Mouse (Mus musculus) midbrain, embryonic 16.5 days (tissue): ENCODE results near the gene Pah. TPM values are rescaled to one million over a fixed set of nuclear protein-coding genes. Genes with fewer than 3 reads are reported as not detected.

ENCODE experiments used
- ATAC-seq: fragments of 200-750 bp; cut with Nextera tagmentation; 2 replicates; pipeline ENCODE4 v1.8.0; 2017; ENCODE audit warnings: moderate TSS enrichment
- H3K27ac ChIP-seq: fragments of 300-500 bp; sonication (generic); 2 replicates; pipeline ENCODE4 v1.5.1; 2014; ENCODE audit warnings: mild to moderate bottlenecking, low read length, mixed read lengths
- H3K27me3 ChIP-seq: fragments of 300-500 bp; sonication (generic); 2 replicates; pipeline ENCODE4 v1.6.1; 2014; ENCODE audit warnings: low read depth, low read length, mixed read lengths; ENCODE audit not compliant: control insufficient read depth, insufficient read depth
- H3K36me3 ChIP-seq: fragments of 300-500 bp; sonication (generic); 2 replicates; pipeline ENCODE4 v1.6.1; 2014; ENCODE audit warnings: mild to moderate bottlenecking, low read length, moderate library complexity, mixed read lengths; ENCODE audit not compliant: control insufficient read depth, insufficient read depth
- H3K4me1 ChIP-seq: fragments of 300-500 bp; sonication (generic); 2 replicates; pipeline ENCODE4 v1.6.1; 2014; ENCODE audit warnings: mild to moderate bottlenecking, low read length, mixed read lengths; ENCODE audit not compliant: control insufficient read depth, insufficient read depth
- H3K4me2 ChIP-seq: fragments of 300-500 bp; sonication (generic); 2 replicates; pipeline ENCODE4 v1.6.1; 2014; ENCODE audit warnings: mild to moderate bottlenecking, low read length, mixed read lengths
- H3K4me3 ChIP-seq: fragments of 300-500 bp; sonication (generic); 2 replicates; pipeline ENCODE4 v1.5.1; 2014; ENCODE audit warnings: low read depth, mild to moderate bottlenecking, low read length, moderate library complexity, mixed read lengths
- H3K9ac ChIP-seq: fragments of 300-500 bp; sonication (generic); 2 replicates; pipeline ENCODE4 v1.6.1; 2014; ENCODE audit warnings: low read depth, low read length, mixed read lengths
- H3K9me3 ChIP-seq: fragments of 300-500 bp; sonication (generic); replicated peaks from 2 replicates; pipeline ENCODE4 v1.6.1; 2014; ENCODE audit warnings: mild to moderate bottlenecking, low read length, mixed read lengths; ENCODE audit not compliant: control insufficient read depth, poor library complexity, severe bottlenecking
- WGBS: fragments of 180-500 bp; shearing (Covaris S2); extraction: QIAGEN DNeasy Blood & Tissue Kit; methylation state at CpG from one replicate; pipeline ENCODE4 v1.1.7; 2014; 5-methylcytosine and 5-hydroxymethylcytosine counted together
- polyA plus RNA-seq: library from polyadenylated mRNA; unstranded; fragments of >200 nt; fragmentation: Nextera tagmentation; extraction: Ambion mirVana; gene quantifications from 2 replicates; pipeline ENCODE4 v1.2.1, GENCODE M21; 2015

Pah gene
- polyA plus RNA-seq, 1 experiment from 2014 or later, result 0.16 TPM

DNA sequence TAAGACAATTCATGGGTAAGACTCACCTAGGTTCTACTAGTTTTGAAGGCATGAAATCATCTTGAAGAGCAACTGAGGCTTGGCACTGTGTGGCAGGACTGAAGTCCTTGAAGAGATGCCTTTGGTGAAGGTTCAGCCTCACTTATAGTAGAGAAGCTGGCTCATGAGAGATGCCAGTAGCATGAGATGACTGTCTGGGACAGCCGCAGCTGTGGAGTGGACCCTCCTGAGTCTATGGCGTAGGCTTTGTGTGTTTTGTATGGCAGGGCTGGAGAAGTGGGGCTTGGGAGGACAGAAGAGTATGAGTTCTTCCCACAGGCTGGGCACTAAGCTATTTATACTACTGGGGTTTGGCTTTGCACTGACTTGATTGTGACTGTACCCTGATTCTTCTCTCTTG, 24.5 kb upstream of the Pah start:
- 97% methylated on average over 2 of the region's 2 CpGs for WGBS
- H3K4me3 ChIP-seq, result no peak overlapping the region
- no peaks in the 10 kb centered on the region for H3K36me3 ChIP-seq
- no peak overlapping the region for H3K9ac ChIP-seq
- no peaks in the 10 kb centered on the region; the same call in 1 of the 2 replicates for H3K27me3 ChIP-seq
- H3K4me1 ChIP-seq, result peaks cover 32% of the 10 kb centered on the region
- H3K27ac ChIP-seq, result no peak overlapping the region
- ATAC-seq, result no peak
- no peak overlapping the region for H3K4me2 ChIP-seq
- H3K9me3 ChIP-seq, result no peaks in the 10 kb centered on the region; the same call in 1 of the 2 replicates

DNA sequence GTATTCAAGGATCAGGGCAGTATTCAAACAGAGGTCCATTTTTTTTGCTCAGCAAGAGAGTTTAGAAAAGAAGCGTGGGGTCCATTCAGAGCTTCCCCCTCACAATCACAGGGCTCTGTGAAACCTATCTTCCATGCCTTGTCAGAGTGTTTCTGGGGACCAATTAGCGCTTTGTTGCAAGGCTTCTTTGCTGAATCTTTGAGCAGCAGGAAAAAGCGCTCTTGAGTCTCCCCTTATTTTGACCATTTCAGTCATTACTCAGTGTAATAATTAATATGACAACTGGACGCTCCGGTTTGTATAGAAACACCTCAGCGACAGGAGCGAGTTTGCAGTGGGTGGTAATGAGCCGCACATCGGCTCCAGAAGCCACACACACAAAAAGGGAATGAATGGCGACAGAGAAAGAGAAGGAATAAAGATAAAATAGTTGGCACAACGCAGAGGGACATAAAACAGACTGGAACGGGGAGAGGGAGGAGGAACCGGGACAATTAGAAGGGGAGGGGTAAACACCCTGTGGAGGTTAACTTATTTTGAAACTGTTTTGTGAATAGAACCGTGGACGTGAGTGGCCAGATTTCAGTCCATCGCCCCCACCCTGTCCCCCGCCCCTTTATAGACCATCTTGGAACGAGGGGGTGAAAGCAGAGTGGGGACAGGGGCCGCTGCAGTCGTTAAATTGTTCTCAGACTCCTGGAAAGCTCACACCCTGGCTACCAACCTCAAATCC, 20.5 kb upstream of the Pah start:
- Histone ChIP-seq H3K4me1 (peaks cover 14% of the 10 kb centered on the region), H3K36me3 (no peaks in the 10 kb centered on the region), H3K27ac (no peak overlapping the region), H3K9me3 (no peaks in the 10 kb centered on the region; the same call in 1 of the 2 replicates), H3K27me3 (no peaks in the 10 kb centered on the region; the same call in 1 of the 2 replicates), H3K4me3 (peak overlapping the region; percentile 23), H3K9ac (peak overlapping the region; percentile 40; the same call in 1 of the 2 replicates), H3K4me2 (peak overlapping the region; percentile 52)
- peak; percentile 22; the same call in 1 of the 2 replicates for ATAC-seq
- 4% methylated on average over 19 of the region's 20 CpGs for WGBS

DNA sequence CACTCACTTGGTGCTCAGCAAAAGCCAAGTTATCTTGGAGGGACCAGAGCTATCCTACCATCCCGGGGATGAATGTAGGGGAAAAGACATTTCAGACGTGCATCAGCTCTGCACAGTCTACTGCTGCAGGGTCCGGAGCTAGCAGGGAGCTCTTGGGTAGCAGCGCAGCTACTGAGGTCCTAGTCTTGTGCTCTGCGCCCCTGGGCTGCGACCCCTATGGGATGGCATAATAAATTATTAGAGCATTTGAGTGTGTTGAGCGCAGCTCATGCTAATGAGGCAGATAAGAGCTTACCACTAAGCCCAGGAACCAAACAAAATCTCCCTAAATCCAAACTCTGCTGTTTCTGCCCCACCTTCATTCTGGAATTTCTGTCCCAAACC, 19.9 kb upstream of the Pah start:
- Histone ChIP-seq H3K36me3 (no peaks in the 10 kb centered on the region), H3K4me2 (peak overlapping the region; percentile 52), H3K27me3 (no peaks in the 10 kb centered on the region; the same call in 1 of the 2 replicates), H3K27ac (no peak overlapping the region), H3K4me1 (peaks cover 14% of the 10 kb centered on the region), H3K4me3 (no peak overlapping the region; the same call in 1 of the 2 replicates), H3K9ac (peak overlapping the region; percentile 23; the same call in 1 of the 2 replicates), H3K9me3 (no peaks in the 10 kb centered on the region; the same call in 1 of the 2 replicates)
- 3% methylated on average over 7 of the region's 7 CpGs for WGBS
- peak; percentile 63 for ATAC-seq

DNA sequence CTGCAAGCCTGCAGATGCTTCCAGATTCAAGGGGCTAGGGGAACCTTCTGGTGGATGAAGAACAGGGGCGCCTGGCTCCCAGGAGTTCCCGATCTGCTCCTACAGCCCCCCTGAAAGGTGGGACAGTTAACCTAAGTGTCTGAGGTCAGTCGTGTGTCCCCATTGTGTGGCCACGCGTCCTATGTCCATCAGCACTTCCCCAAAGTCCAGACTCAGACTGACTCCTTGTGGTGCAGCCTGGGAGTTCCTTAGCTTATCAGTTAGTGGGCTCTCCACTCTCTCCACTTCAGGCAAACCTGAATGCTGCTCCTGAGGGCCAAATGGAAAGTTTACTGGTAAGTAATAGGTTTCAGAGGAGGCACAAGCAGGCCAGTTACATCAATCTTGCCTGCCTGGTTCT, 19.3 kb upstream of the Pah start:
- Histone ChIP-seq H3K4me3 (no peak overlapping the region), H3K9me3 (no peaks in the 10 kb centered on the region; the same call in 1 of the 2 replicates), H3K36me3 (no peaks in the 10 kb centered on the region), H3K4me2 (no peak overlapping the region), H3K4me1 (peaks cover 14% of the 10 kb centered on the region), H3K9ac (no peak overlapping the region), H3K27me3 (no peaks in the 10 kb centered on the region; the same call in 1 of the 2 replicates), H3K27ac (no peak overlapping the region)
- 11% methylated on average over 5 of the region's 5 CpGs for WGBS
- peak; percentile 52; the same call in 1 of the 2 replicates for ATAC-seq

DNA sequence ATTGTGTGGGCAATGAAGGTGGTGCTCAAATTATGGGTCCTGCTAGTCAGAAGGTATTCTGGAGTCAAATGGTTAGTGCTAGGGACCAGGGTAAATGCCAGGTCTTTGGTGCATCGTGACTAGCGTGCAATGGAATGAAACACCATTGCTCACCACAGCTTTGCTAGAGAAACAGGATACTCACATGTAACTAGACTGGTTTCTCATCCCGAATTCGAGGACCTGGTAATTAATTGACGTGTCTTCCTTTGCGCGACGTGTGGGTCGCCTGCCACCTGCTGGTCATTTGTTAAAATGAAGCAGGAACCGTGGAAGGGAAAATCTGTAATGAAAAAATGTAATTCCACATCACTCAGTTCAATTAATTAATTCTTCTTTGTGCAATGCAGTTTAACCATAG, 17.6 kb upstream of the Pah start:
- Histone ChIP-seq H3K4me2 (peak overlapping the region; percentile 35), H3K9ac (no peak overlapping the region), H3K4me1 (peaks cover 14% of the 10 kb centered on the region), H3K27me3 (no peaks in the 10 kb centered on the region; the same call in 1 of the 2 replicates), H3K4me3 (no peak overlapping the region), H3K9me3 (no peaks in the 10 kb centered on the region), H3K27ac (no peak overlapping the region), H3K36me3 (no peaks in the 10 kb centered on the region)
- WGBS, result 1% methylated on average over 10 of the region's 10 CpGs
- ATAC-seq, result peak; percentile 58

DNA sequence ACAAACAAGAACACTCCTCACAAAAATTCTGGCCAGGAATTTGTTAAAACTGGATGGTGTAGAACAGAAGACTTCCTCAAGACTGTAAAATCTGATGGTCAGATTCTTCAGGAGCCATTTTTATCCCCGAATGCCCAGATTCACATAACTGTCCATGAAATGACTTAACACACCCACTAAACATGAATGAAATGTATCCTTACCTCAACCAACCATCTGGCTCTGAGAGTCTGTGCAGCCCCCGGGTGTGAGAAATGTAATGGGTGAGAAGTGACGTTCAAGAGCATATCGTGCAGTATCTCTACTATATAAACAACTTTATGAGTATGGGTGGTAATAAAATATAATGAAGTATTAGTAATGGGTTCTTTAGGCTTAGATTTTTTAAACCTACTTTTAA, 13.0 kb upstream of the Pah start:
- Histone ChIP-seq H3K36me3 (no peaks in the 10 kb centered on the region), H3K4me3 (no peak overlapping the region), H3K4me1 (no peaks in the 10 kb centered on the region), H3K9me3 (no peaks in the 10 kb centered on the region), H3K27me3 (no peaks in the 10 kb centered on the region), H3K27ac (no peak overlapping the region), H3K9ac (no peak overlapping the region), H3K4me2 (no peak overlapping the region)
- WGBS, result 92% methylated on average over 4 of the region's 4 CpGs
- ATAC-seq, result no peak

DNA sequence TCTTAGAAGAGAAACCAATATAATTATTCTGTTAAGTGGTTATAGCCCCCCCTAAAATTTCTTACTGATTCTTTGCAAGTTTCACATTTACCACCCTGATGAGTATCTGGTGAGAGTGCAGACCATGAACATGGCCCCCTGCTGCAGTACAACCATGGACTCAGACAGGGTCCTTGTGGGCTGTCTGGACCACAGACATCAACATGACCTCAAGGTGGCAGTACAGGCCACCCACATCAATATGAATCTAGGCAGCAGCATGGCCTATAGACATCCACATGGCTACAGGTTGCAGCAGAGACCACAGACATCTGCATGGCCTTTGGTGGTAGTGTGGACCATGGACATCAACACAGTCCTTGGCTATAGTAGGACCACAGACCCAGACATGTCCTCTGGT, 8.5 kb upstream of the Pah start:
- Histone ChIP-seq H3K4me1 (no peaks in the 10 kb centered on the region), H3K27ac (no peak overlapping the region), H3K27me3 (no peaks in the 10 kb centered on the region), H3K9ac (no peak overlapping the region), H3K9me3 (no peaks in the 10 kb centered on the region), H3K4me2 (no peak overlapping the region), H3K36me3 (no peaks in the 10 kb centered on the region), H3K4me3 (no peak overlapping the region)
- no peak for ATAC-seq

DNA sequence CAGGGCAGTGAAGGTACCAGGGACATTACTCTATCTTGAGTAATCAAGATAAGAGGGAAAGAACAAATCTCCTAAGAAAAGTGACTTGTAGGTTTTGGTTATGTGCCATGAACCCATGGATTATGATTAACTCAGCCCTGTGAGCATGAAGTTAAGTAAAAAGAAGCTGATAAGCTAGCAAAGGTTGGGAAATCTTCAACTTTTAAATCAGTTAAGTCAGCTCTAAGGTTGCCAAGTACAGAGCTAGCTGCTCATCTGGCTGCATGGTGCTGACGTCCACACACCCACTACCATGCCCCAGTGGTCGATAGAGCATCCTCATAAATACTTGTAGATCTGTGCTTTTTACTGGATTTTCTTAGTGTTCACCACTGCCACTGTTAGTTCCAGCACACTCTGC, 3.0 kb upstream of the Pah start:
- 87% methylated on average over 2 of the region's 2 CpGs for WGBS
- Histone ChIP-seq H3K4me1 (no peaks in the 10 kb centered on the region), H3K27ac (no peak overlapping the region), H3K9ac (no peak overlapping the region), H3K4me3 (no peak overlapping the region), H3K36me3 (no peaks in the 10 kb centered on the region), H3K27me3 (no peaks in the 10 kb centered on the region), H3K9me3 (no peaks in the 10 kb centered on the region), H3K4me2 (no peak overlapping the region)
- no peak for ATAC-seq

DNA sequence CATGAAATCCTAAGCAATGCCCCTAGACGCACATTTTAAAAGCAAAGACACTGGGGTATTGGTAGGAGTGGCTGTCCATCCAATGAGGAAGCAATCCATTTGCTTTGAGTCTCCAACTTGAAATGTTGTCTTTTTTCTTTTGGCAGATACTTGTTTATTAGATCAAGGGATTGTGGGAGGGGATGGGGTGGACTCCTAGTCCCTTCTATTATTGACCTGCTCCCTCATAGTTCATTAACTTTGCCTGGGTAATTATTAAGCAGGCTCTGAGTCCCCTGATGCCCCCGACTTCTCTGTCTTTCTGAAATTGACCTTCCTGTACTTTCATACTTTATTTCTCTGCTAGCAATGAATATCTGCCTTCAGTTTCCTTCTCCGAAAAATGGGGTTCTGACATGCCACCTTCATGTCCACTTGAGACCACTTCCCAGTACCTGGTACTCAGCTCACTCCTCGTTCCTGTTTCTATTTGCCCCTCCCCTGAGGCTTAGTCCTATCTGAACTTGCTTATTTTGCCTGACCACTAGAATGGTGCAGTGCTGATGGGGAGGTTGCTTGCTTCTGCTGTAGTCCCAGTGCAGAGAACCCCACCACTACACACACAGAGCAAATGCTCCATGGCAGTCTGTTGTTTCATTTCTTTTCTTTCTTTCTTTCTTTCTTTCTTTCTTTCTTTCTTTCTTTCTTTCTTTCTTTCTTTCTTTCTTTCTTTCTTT, 1.0 kb upstream of the Pah start:
- no peak for ATAC-seq
- Histone ChIP-seq H3K4me3 (no peak overlapping the region), H3K9me3 (no peaks in the 10 kb centered on the region), H3K27ac (no peak overlapping the region), H3K36me3 (no peaks in the 10 kb centered on the region), H3K4me2 (no peak overlapping the region), H3K4me1 (no peaks in the 10 kb centered on the region), H3K27me3 (no peaks in the 10 kb centered on the region), H3K9ac (no peak overlapping the region)
- 87% methylated on average over 4 of the region's 4 CpGs for WGBS
